Mouse (Mus musculus) intestine, embryonic 15.5 days (tissue): Measurements from ENCODE around the gene Gm44503. TPM values are rescaled to one million over a fixed set of nuclear protein-coding genes. Genes with fewer than 3 reads are reported as not detected.

Experiments
- ATAC-seq: fragments of 200-750 bp; cut with Nextera tagmentation; 2 replicates; pipeline ENCODE4 v1.8.0; 2017; ENCODE audit warnings: moderate TSS enrichment, moderate library complexity
- H3K27ac ChIP-seq: fragments of 300-500 bp; sonication (generic); 2 replicates; pipeline ENCODE4 v1.5.1; 2015; ENCODE audit warnings: mild to moderate bottlenecking, inconsistent platforms
- H3K27me3 ChIP-seq: fragments of 300-500 bp; sonication (generic); replicated peaks from 2 replicates; pipeline ENCODE4 v1.6.1; 2015; ENCODE audit warnings: inconsistent platforms
- H3K36me3 ChIP-seq: fragments of 300-500 bp; sonication (generic); 2 replicates; pipeline ENCODE4 v1.6.1; 2015; ENCODE audit warnings: inconsistent platforms
- H3K4me1 ChIP-seq: fragments of 300-500 bp; sonication (generic); replicated peaks from 2 replicates; pipeline ENCODE4 v1.6.1; 2015; ENCODE audit warnings: inconsistent platforms
- H3K4me2 ChIP-seq: fragments of 300-500 bp; sonication (generic); replicated peaks from 2 replicates; pipeline ENCODE4 v1.6.1; 2015; ENCODE audit warnings: mild to moderate bottlenecking, inconsistent platforms
- H3K4me3 ChIP-seq: fragments of 300-500 bp; sonication (generic); replicated peaks from 2 replicates; pipeline ENCODE4 v1.5.1; 2015; ENCODE audit warnings: inconsistent platforms
- H3K9ac ChIP-seq: fragments of 300-500 bp; sonication (generic); 2 replicates; pipeline ENCODE4 v1.6.1; 2015; ENCODE audit warnings: inconsistent platforms
- H3K9me3 ChIP-seq: fragments of 300-500 bp; sonication (generic); 2 replicates; pipeline ENCODE4 v1.6.1; 2016; ENCODE audit warnings: inconsistent platforms
- WGBS: fragments of 180-500 bp; shearing (Covaris S2); methylation state at CpG from one replicate; pipeline ENCODE4 v1.1.7; 2015; 5-methylcytosine and 5-hydroxymethylcytosine counted together
- polyA plus RNA-seq: library from polyadenylated mRNA; unstranded; fragments of >200 nt; fragmentation: Nextera tagmentation; extraction: Ambion mirVana; gene quantifications from 2 replicates; pipeline ENCODE4 v1.2.1, GENCODE M21; 2015

The Gm44503 gene
- polyA plus RNA-seq, 1 experiment from 2014 or later, result not detected

DNA sequence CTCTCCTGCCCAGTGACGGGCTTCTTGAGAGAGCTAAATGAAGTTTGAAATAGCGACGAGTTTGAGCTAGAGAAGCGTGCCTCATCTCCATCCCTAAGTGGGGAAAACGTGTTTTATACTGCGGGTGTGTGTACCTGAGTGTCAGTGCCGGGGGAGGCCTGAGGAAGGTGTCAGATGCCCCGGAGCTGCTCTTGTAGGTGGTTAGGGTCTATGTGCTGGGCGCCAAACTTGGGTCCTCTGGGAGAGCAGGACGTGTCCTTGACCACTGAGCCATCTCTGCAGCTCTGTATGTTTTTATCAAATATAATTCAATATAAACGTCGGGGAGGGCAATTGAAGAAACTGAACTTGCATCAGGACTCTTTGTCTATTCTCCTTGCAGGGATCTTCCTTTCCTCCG, 14.4 kb upstream of the Gm44503 start:
- Histone ChIP-seq H3K27ac (no peak overlapping the region), H3K9ac (no peak overlapping the region), H3K27me3 (no peaks in the 10 kb centered on the region), H3K4me2 (no peak overlapping the region), H3K36me3 (0 out of 2 replicates have a peak, but pooled peaks cover 5% of the 10 kb centered on the region), H3K9me3 (no peaks in the 10 kb centered on the region), H3K4me3 (no peak overlapping the region), H3K4me1 (no peaks in the 10 kb centered on the region)
- no peak for ATAC-seq
- 88% methylated on average over 13 of the region's 13 CpGs for WGBS

DNA sequence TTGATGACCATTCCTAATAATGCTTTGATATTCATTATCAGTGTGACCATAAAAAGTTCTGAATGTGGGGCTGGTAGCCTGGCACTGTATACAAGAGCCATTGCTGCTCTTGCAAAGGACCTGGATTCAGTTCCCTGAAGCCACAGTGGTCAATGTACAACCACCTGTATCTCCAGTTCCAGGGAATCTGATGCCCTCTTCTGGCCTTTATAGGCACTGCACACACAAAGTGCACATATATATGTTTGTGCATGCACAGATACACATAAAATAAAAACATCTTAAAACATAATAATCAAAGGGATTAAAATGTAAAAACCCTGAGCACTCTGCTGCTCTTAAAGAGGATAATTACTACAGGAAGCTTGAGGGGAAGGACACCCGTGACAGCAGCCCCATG, 11.6 kb upstream of the Gm44503 start:
- Histone ChIP-seq H3K36me3 (0 out of 2 replicates have a peak, but pooled peaks cover 5% of the 10 kb centered on the region), H3K9ac (no peak overlapping the region), H3K4me1 (no peaks in the 10 kb centered on the region), H3K27ac (no peak overlapping the region), H3K9me3 (no peaks in the 10 kb centered on the region), H3K4me2 (no peak overlapping the region), H3K4me3 (no peak overlapping the region), H3K27me3 (no peaks in the 10 kb centered on the region)
- WGBS, result 92% methylated on average over 1 of the region's 1 CpGs
- no peak for ATAC-seq

DNA sequence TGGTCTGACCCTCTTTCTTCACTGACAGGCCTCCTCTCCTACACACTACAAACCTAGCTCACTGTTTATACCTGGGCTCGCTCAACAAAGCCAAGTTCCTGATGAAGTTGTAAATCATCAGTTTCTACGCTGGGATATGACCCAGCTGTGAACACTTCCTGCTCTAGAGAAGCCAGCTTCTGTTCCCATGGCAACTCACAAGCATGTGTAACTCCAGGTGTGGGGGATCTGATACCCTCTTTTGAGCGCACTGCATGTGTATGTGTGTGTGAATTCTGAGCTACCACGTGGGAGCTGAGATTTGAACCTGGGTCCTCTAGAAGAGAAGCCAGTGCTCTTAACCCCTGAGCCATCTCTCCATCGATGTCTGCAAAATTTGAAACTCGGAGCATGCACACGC, 9.1 kb upstream of the Gm44503 start:
- H3K27ac ChIP-seq, result no peak overlapping the region
- 0 out of 2 replicates have a peak, but pooled peaks cover 5% of the 10 kb centered on the region for H3K36me3 ChIP-seq
- H3K4me3 ChIP-seq, result no peak overlapping the region
- no peak overlapping the region for H3K4me2 ChIP-seq
- H3K4me1 ChIP-seq, result no peaks in the 10 kb centered on the region
- ATAC-seq, result no peak; the same call in 1 of the 2 replicates
- H3K9me3 ChIP-seq, result no peaks in the 10 kb centered on the region
- WGBS, result 51% methylated on average over 7 of the region's 7 CpGs
- H3K27me3 ChIP-seq, result no peaks in the 10 kb centered on the region
- H3K9ac ChIP-seq, result no peak overlapping the region

DNA sequence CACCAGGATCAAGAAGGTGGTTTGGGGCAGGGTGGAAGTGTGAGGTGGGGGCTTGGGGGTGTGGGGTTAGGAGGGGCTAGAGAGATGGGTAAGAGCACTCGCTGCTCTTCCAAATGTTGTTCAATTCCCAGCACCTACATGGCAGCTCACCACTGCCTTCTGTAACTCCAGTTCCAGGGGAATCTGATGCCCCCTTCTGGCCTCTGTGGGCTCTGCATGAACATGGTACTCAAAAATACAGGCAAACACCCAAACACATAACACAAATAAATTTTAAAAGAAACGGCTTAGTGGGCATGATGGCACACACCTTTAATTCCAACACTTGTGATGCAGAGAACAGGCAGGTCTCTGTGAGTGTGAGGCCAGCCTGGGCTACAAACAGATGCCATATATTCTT, 3.9 kb upstream of the Gm44503 start:
- WGBS, result 57% methylated on average over 2 of the region's 2 CpGs
- no peak for ATAC-seq
- Histone ChIP-seq H3K4me1 (0 out of 2 replicates have a peak, but pooled peaks cover 5% of the 10 kb centered on the region), H3K36me3 (no peaks in the 10 kb centered on the region), H3K9ac (no peak overlapping the region), H3K27ac (no peak overlapping the region), H3K9me3 (no peaks in the 10 kb centered on the region), H3K4me3 (no peak overlapping the region), H3K4me2 (no peak overlapping the region), H3K27me3 (no peaks in the 10 kb centered on the region)

DNA sequence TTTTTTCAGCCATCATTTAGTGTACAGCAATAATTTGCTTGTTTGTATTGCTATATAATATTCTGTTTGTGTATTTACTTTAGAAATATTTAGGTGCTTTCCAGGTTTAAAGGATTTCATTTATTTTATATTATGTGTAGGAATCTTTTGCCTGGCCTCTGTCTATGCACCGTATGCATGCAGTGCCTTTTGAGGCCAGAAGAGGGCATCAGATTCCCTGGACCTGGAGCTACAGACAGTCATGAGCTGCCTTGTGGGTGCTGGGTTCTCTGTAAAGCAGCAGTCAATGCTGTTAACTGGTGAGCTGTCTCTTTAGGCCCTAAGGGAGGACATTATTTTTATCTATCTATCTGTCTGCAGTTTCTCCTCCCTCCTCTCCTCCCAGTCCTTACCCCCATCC, 3.1 kb upstream of the Gm44503 start:
- ATAC-seq, result no peak
- no peak overlapping the region for H3K4me2 ChIP-seq
- 43% methylated on average over 1 of the region's 1 CpGs for WGBS
- H3K9ac ChIP-seq, result no peak overlapping the region
- no peak overlapping the region for H3K27ac ChIP-seq
- 0 out of 2 replicates have a peak, but pooled peaks cover 5% of the 10 kb centered on the region for H3K4me1 ChIP-seq
- H3K27me3 ChIP-seq, result no peaks in the 10 kb centered on the region
- H3K4me3 ChIP-seq, result no peak overlapping the region
- no peaks in the 10 kb centered on the region for H3K9me3 ChIP-seq
- no peaks in the 10 kb centered on the region for H3K36me3 ChIP-seq

DNA sequence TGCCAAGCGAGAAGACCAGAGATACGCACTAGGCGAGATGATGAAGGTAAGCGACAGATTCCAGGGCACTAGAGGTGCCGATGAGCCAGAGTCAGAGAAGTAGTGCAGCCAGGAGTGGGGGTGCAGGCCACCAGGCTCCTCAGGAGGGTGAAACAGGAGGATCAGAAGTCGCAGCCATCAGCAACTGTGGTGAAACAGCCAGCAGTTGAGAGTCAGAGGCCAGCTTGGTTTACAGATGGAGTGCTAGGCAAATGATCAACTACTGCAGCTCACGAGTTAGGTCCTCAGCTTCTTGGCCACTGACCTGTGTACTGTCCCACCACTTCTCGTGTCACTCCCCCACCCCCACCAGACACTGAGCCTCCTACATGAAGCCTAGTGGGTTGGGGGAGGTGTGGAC, 2.7 kb downstream of the Gm44503 start:
- no peak overlapping the region for H3K9ac ChIP-seq
- H3K4me2 ChIP-seq, result no peak overlapping the region
- 0 out of 2 replicates have a peak, but pooled peaks cover 5% of the 10 kb centered on the region for H3K4me1 ChIP-seq
- WGBS, result 65% methylated on average over 8 of the region's 8 CpGs
- ATAC-seq, result no peak
- H3K27me3 ChIP-seq, result no peaks in the 10 kb centered on the region
- H3K27ac ChIP-seq, result no peak overlapping the region
- H3K4me3 ChIP-seq, result no peak overlapping the region
- H3K9me3 ChIP-seq, result no peaks in the 10 kb centered on the region
- H3K36me3 ChIP-seq, result no peaks in the 10 kb centered on the region

DNA sequence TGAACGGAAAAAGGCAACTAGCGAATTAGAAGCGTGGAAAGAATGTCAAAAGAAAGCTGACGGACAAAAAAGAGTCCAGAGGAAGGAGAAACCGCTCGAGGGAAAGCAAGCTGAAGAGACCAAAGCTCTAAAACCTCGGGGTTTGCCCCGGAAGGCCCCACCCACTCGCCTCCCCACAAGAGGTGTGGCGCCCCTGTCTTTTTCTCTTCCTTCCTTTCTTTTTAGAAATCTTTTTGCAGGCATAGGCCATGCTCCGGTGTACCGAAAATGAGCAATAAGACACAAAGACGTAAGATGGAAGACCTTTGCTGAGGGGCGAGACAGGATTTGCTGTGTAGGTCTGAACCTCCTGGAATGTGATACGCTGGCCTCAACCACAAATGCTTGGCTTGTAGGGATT, 3.3 kb downstream of the Gm44503 start:
- ATAC-seq, result no peak

DNA sequence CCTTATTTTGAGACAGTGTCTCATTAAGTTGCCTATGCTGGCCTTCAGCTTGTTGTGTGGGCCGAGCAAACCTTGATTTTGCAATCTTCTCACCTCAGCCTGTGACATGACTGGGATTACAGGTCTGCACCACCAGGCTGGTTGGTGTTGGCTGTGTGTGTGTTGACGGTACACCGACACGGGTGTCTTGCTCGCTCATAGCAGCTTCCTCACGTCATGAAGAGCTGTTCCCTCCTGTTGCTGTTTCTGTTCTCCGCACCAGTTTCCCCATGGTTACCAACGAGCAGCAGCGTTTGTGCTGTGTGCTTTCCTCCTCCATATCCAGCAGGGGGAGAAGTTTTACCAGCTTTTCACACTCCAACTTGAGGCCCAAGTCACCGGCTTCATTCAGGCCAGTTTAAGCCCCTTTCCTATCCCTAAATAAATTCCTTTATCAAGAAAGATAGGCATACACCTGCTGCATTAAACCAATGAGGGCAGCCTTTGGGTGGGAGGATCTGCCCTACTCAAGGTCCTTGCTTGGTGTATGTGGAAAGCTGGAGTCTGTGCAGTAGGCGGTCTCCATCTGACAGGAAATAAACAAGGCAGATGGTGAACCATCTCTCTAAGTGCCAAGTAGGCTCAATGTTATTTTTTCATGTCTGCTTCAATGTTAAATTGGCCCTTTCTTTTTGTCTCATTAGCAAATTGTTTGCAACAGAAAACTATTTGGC, 9.9 kb downstream of the Gm44503 start:
- 31% methylated on average over 11 of the region's 11 CpGs for WGBS

More for the DNA sequence above, 3.3 kb downstream of the Gm44503 start:
- no peak overlapping the region for H3K9ac ChIP-seq
- H3K27ac ChIP-seq, result no peak overlapping the region
- H3K4me1 ChIP-seq, result 0 out of 2 replicates have a peak, but pooled peaks cover 5% of the 10 kb centered on the region
- no peaks in the 10 kb centered on the region for H3K36me3 ChIP-seq
- H3K4me2 ChIP-seq, result no peak overlapping the region
- H3K27me3 ChIP-seq, result no peaks in the 10 kb centered on the region
- 75% methylated on average over 15 of the region's 15 CpGs for WGBS
- no peak overlapping the region for H3K4me3 ChIP-seq
- H3K9me3 ChIP-seq, result no peaks in the 10 kb centered on the region

DNA sequence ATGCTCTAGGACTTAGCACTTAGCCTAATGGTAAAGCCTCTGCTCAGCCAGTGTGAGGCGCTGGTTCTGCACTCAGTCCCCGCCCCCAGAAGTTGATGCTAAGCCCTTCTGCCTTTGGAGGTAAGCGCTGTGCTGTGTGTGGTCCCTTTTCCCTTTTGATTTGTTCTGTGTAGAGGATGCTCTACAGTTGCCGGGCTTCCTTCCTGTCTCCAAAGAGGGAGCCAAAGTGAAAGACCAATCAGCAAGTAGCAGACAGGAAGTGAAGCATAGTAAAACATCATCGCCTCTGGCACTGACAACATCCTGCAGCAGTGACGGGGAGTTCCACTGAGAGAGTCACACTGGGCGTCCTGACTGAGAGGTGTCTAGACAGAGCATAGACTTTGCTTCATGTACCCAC, 11.2 kb downstream of the Gm44503 start:
- H3K36me3 ChIP-seq, result no peaks in the 10 kb centered on the region
- H3K27me3 ChIP-seq, result no peaks in the 10 kb centered on the region
- ATAC-seq, result no peak
- H3K4me2 ChIP-seq, result no peak overlapping the region
- no peak overlapping the region for H3K27ac ChIP-seq
- WGBS, result 71% methylated on average over 7 of the region's 7 CpGs
- no peaks in the 10 kb centered on the region for H3K4me1 ChIP-seq
- no peak overlapping the region for H3K4me3 ChIP-seq
- H3K9ac ChIP-seq, result no peak overlapping the region
- H3K9me3 ChIP-seq, result no peaks in the 10 kb centered on the region

More for the DNA sequence above, 9.9 kb downstream of the Gm44503 start:
- ATAC-seq, result peak; percentile 80
- H3K4me3 ChIP-seq, result no peak overlapping the region
- H3K27ac ChIP-seq, result no peak overlapping the region
- H3K4me1 ChIP-seq, result no peaks in the 10 kb centered on the region
- no peak overlapping the region for H3K4me2 ChIP-seq
- no peak overlapping the region for H3K9ac ChIP-seq
- H3K36me3 ChIP-seq, result no peaks in the 10 kb centered on the region
- H3K9me3 ChIP-seq, result no peaks in the 10 kb centered on the region
- H3K27me3 ChIP-seq, result no peaks in the 10 kb centered on the region

DNA sequence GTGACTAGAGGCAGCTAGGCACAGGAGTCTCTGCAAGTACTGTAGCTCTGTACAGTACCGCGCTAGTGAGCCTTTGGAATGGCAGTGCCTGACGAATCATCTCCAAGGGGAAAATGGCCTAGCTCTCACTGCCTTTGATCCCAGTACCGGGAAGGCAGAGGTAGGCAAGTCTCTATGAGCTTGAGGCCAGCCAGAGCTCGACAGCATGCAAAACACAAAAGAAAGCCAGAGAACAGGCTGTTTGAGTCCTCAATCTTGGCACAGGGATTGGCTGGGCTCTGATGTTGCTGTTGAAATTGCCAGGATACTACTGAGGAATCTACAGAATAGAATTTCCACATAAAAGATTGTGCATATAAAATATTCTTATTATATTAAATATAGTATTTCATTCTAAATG, 13.8 kb downstream of the Gm44503 start:
- no peaks in the 10 kb centered on the region for H3K4me1 ChIP-seq
- no peak overlapping the region for H3K27ac ChIP-seq
- no peak overlapping the region for H3K4me3 ChIP-seq
- no peaks in the 10 kb centered on the region for H3K9me3 ChIP-seq
- no peak for ATAC-seq
- H3K27me3 ChIP-seq, result no peaks in the 10 kb centered on the region
- no peak overlapping the region for H3K4me2 ChIP-seq
- WGBS, result 89% methylated on average over 5 of the region's 5 CpGs
- H3K36me3 ChIP-seq, result no peaks in the 10 kb centered on the region
- no peak overlapping the region for H3K9ac ChIP-seq

DNA sequence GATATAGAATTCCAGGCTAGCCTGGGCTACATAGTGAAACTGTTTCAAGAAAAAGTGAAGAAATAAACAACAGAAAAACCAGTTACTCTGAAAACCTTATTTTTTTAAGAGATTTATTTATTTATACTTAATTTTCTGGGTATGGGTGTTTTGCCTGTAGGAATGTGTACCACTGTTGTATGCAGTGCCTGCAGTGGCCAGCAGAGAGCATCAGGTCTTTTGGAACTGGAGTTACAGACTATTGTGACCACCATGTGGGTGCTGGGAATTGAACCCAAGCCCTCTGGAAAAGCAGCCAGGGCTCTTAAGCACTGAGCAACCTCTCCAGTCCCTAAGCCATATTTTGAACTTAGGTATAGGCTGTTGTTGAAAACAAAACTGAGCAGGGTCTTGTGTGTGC, 14.3 kb downstream of the Gm44503 start:
- Histone ChIP-seq H3K4me1 (no peaks in the 10 kb centered on the region), H3K4me2 (no peak overlapping the region), H3K36me3 (no peaks in the 10 kb centered on the region), H3K27me3 (no peaks in the 10 kb centered on the region), H3K9me3 (no peaks in the 10 kb centered on the region), H3K9ac (no peak overlapping the region), H3K27ac (no peak overlapping the region), H3K4me3 (no peak overlapping the region)
- no peak for ATAC-seq

DNA sequence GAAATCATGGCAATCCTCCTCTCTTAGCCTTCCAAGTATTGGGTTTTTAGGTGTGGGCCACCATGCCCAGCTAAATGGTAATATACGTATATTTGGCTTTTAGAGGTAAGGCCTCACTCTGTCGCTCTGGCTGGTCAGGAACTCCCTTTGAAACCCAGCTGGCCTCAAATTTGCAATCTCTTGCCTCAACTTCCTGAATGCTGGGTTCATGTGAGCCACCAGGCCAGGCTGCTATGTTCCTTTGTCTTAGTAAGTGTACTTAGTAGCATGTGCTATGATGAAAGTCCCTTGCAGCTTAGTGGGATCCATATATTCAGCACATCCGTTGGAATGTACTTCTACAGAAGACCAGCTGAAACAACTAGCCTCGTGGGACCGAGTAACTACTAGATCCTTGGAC, 16.1 kb downstream of the Gm44503 start:
- no peaks in the 10 kb centered on the region for H3K4me1 ChIP-seq
- H3K27ac ChIP-seq, result no peak overlapping the region
- WGBS, result 84% methylated on average over 5 of the region's 5 CpGs
- H3K4me3 ChIP-seq, result no peak overlapping the region
- H3K27me3 ChIP-seq, result no peaks in the 10 kb centered on the region
- H3K36me3 ChIP-seq, result no peaks in the 10 kb centered on the region
- no peaks in the 10 kb centered on the region for H3K9me3 ChIP-seq
- H3K9ac ChIP-seq, result no peak overlapping the region
- ATAC-seq, result no peak
- H3K4me2 ChIP-seq, result no peak overlapping the region

DNA sequence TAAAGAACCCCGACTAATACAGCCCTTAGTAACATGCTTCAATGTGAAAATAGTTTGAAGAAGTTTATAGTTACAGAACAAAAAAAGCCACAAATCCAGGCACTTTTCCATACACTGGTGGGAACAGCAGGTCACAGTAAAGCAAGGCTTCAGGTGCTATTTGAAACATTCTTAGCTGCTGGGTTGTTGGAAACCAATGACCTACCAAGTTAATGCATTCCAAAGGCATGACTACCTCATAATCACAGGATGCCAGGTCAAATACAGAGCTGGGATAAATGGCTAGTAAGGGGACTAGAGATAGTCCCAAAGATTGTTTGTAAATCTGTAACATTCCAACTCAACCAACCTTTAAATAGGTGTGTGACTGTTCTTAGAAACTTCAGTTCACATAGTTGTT, 16.6 kb downstream of the Gm44503 start:
- ATAC-seq, result no peak
- Histone ChIP-seq H3K4me2 (no peak overlapping the region), H3K9ac (no peak overlapping the region), H3K4me1 (no peaks in the 10 kb centered on the region), H3K4me3 (no peak overlapping the region), H3K36me3 (no peaks in the 10 kb centered on the region), H3K27ac (no peak overlapping the region), H3K27me3 (no peaks in the 10 kb centered on the region), H3K9me3 (no peaks in the 10 kb centered on the region)
- 92% methylated on average over 1 of the region's 1 CpGs for WGBS
